Mouse (Mus musculus): ENCODE data around the gene Ifrd2. TPM values are rescaled to one million over a fixed set of nuclear protein-coding genes. Genes with fewer than 3 reads are reported as not detected.

The Ifrd2 gene
- polyA plus RNA-seq, 1 experiment from 2014 or later: 14.5 TPM

DNA sequence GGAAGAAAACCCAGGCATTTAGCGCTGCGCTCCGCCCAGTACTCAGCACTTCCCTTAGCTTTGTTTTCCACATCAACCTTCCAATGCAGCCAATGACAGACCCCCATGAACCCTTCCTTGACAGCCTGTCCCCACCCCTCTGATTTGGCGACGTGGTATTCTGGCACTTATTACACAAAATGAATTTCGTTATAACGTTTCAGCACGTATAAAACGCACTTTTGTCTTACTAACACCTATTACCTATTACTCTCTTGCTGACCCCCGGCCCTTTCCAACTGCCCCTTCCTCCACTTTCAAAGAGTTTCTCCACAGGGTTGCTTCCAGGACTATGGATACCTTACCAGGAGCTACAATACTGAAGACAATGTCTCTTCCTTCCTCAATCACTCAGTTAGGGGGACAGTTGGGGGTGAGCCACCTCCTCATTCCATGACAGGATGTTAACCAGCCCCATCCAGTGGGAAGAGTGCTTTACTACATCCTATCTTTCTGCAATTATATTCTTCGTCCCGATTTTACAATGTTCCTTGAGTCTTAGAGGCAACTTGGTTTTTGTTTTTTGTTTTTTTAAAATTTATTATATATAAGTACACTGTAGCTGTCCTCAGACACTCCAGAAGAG is 25.6 kb downstream of the Ifrd2 start:
- 13% methylated on average over 12 of the region's 12 CpGs for WGBS
- peak; percentile 71 for DNase-seq
- peak overlapping the region; percentile 70 for H3K4me2 ChIP-seq (ENCODE audit: low read length)

DNA sequence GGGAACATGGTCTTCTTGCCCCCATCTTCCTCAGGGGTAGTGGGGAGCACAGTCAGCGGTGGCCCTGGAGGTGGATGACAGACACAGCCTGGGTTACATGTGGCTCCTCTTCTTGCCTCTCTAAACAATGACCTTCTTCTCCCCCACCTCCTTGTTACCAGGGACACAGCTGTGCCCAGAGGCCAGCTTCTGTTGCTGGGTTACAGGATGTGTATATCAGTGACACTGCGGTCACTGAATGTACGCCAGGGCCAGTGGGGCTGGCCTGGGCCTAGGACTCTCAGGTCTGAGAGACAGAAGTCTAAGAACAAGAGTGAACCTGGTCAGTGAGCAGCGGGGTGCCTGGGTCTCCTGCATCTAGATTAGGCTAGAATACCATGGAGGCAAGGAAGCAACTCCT is 27.6 kb downstream of the Ifrd2 start:
- Histone ChIP-seq H3K4me1 (ENCODE audit: control insufficient read depth, insufficient read depth, low read length) (peaks cover 18% of the 10 kb centered on the region), H3K27ac (replicated peaks; ENCODE audit: low read depth, low read length) (peak overlapping the region; percentile 33; the same call in 1 of the 2 replicates), H3K4me3 (replicated peaks; ENCODE audit: low read depth, low read length) (no peak overlapping the region), H3K36me3 (ENCODE audit: control insufficient read depth, insufficient read depth, low read length) (peaks cover 60% of the 10 kb centered on the region), H3K9me3 (ENCODE audit: control insufficient read depth, low read length) (no peaks in the 10 kb centered on the region), H3K9ac (replicated peaks; ENCODE audit: low read length) (no peak overlapping the region), H3K4me2 (ENCODE audit: low read length) (no peak overlapping the region), H3K27me3 (ENCODE audit: control insufficient read depth, insufficient read depth, low read length) (no peaks in the 10 kb centered on the region)
- DNase-seq (no peak), ATAC-seq (ENCODE audit: low FRiP score, low TSS enrichment) (no peak)
- 52% methylated on average over 4 of the region's 4 CpGs for WGBS

More for the DNA sequence above, 25.6 kb downstream of the Ifrd2 start:
- no peak; the same call in 1 of the 2 replicates for ATAC-seq (ENCODE audit: low FRiP score, low TSS enrichment)
- peak overlapping the region; percentile 25; the same call in 1 of the 2 replicates for H3K4me3 ChIP-seq (replicated peaks; ENCODE audit: low read depth, low read length)
- peaks cover 40% of the 10 kb centered on the region for H3K36me3 ChIP-seq (ENCODE audit: control insufficient read depth, insufficient read depth, low read length)
- peak overlapping the region; percentile 100 for H3K27ac ChIP-seq (replicated peaks; ENCODE audit: low read depth, low read length)
- H3K9me3 ChIP-seq (ENCODE audit: control insufficient read depth, low read length): no peaks in the 10 kb centered on the region
- H3K4me1 ChIP-seq (ENCODE audit: control insufficient read depth, insufficient read depth, low read length): peaks cover 22% of the 10 kb centered on the region
- no peaks in the 10 kb centered on the region for H3K27me3 ChIP-seq (ENCODE audit: control insufficient read depth, insufficient read depth, low read length)
- H3K9ac ChIP-seq (replicated peaks; ENCODE audit: low read length): peak overlapping the region; percentile 80; the same call in 1 of the 2 replicates

DNA sequence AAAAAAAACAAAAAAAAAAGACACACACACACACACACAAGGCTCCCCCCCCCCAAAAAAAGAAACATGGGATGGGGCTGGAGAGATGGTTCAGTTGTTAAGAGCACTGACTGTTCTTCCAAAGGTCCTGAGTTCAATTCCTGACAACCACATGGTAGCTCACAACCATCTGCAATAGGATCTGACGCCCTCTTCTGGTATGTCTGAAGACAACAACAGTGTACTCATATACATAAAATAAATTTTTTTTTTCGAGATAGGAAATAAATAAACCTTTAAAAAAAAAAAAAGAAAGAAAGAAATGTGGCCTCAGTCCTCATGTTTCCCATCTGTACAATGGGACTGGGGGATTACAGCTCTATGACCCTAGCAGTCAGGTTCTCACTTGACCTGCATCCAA is 30.0 kb downstream of the Ifrd2 start:
- peaks cover 5% of the 10 kb centered on the region for H3K4me1 ChIP-seq (ENCODE audit: control insufficient read depth, insufficient read depth, low read length)
- H3K36me3 ChIP-seq (ENCODE audit: control insufficient read depth, insufficient read depth, low read length): peaks cover 71% of the 10 kb centered on the region
- H3K9me3 ChIP-seq (ENCODE audit: control insufficient read depth, low read length): no peaks in the 10 kb centered on the region
- H3K27ac ChIP-seq (replicated peaks; ENCODE audit: low read depth, low read length): no peak overlapping the region
- no peaks in the 10 kb centered on the region for H3K27me3 ChIP-seq (ENCODE audit: control insufficient read depth, insufficient read depth, low read length)
- no peak overlapping the region for H3K4me3 ChIP-seq (replicated peaks; ENCODE audit: low read depth, low read length)
- 84% methylated on average over 2 of the region's 2 CpGs for WGBS
- DNase-seq (no peak), ATAC-seq (ENCODE audit: low FRiP score, low TSS enrichment) (no peak)
- no peak overlapping the region for H3K9ac ChIP-seq (replicated peaks; ENCODE audit: low read length)
- no peak overlapping the region for H3K4me2 ChIP-seq (ENCODE audit: low read length)

DNA sequence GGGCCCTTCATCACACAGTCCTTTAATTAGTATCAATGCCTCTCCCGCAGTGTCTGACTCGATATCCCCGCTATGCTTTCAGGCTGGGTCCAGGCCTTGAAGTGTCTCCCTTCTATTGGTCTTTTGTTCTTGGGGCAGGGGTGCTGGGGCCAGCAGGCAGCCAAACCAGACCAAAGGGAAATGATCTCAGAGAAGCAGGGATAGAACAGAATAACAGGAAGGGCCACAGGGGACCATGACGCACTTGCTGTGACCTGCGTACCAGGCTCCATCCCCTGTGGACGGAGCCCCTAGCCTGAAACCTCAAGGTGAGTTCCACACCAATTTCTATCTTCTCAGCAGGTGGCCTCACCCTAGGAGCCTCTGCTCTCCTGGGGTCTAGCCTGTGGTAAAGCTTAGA is 30.7 kb downstream of the Ifrd2 start:
- H3K36me3 ChIP-seq (ENCODE audit: control insufficient read depth, insufficient read depth, low read length): peaks cover 74% of the 10 kb centered on the region
- 95% methylated on average over 6 of the region's 6 CpGs for WGBS
- no peak for ATAC-seq (ENCODE audit: low FRiP score, low TSS enrichment)

DNA sequence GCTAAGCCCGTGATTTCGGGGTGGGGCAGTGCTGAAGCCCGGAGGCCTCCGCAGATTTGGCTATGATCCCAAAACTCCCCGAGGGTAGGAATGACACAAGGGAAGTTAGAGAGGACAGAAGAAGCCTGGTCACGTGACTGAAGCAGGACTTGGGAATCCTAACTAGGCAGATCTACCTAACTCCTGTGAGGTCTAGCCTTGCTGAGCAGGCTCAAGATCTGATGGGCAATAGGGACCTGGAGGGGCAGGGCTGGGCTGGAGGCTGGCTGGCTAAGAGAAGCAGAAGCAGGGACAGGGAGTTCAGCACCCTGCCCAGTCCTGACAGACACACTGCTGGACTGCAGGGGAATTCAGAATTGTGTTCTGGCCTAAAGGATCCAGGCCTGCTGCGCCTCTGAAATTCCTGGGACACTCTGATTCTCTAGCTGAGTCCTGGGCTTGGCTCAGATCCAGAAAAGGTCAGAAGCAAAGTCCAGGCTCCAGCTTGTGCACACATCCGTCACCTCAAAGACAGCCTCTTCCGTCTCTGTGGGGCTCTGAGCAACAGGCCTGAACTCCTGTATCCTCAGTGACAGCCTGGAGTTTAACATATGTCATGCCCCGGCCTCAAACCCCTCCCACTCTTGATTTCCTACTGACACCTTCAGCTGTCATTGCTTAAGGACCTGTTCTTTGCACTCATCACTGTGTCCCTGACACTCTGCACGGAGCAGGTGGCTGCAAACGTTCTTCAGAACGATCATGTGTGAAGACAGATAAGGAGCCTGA is 31.5 kb downstream of the Ifrd2 start:
- Histone ChIP-seq H3K36me3 (ENCODE audit: control insufficient read depth, insufficient read depth, low read length) (peaks cover 71% of the 10 kb centered on the region), H3K27me3 (ENCODE audit: control insufficient read depth, insufficient read depth, low read length) (no peaks in the 10 kb centered on the region), H3K27ac (replicated peaks; ENCODE audit: low read depth, low read length) (peak overlapping the region; percentile 42), H3K9ac (replicated peaks; ENCODE audit: low read length) (no peak overlapping the region; the same call in 1 of the 2 replicates), H3K4me2 (ENCODE audit: low read length) (no peak overlapping the region), H3K9me3 (ENCODE audit: control insufficient read depth, low read length) (no peaks in the 10 kb centered on the region), H3K4me3 (replicated peaks; ENCODE audit: low read depth, low read length) (no peak overlapping the region), H3K4me1 (ENCODE audit: control insufficient read depth, insufficient read depth, low read length) (no peaks in the 10 kb centered on the region)
- WGBS: 57% methylated on average over 13 of the region's 13 CpGs
- ATAC-seq (ENCODE audit: low FRiP score, low TSS enrichment) (peak; percentile 21; the same call in 1 of the 2 replicates), DNase-seq (peak; percentile 73)

More for the DNA sequence above, 30.7 kb downstream of the Ifrd2 start:
- H3K4me3 ChIP-seq (replicated peaks; ENCODE audit: low read depth, low read length): no peak overlapping the region
- no peak for DNase-seq
- H3K27ac ChIP-seq (replicated peaks; ENCODE audit: low read depth, low read length): peak overlapping the region; percentile 45; the same call in 1 of the 2 replicates
- H3K27me3 ChIP-seq (ENCODE audit: control insufficient read depth, insufficient read depth, low read length): no peaks in the 10 kb centered on the region
- no peak overlapping the region for H3K9ac ChIP-seq (replicated peaks; ENCODE audit: low read length)
- H3K9me3 ChIP-seq (ENCODE audit: control insufficient read depth, low read length): no peaks in the 10 kb centered on the region
- no peak overlapping the region for H3K4me2 ChIP-seq (ENCODE audit: low read length)
- peaks cover 1% of the 10 kb centered on the region for H3K4me1 ChIP-seq (ENCODE audit: control insufficient read depth, insufficient read depth, low read length)

DNA sequence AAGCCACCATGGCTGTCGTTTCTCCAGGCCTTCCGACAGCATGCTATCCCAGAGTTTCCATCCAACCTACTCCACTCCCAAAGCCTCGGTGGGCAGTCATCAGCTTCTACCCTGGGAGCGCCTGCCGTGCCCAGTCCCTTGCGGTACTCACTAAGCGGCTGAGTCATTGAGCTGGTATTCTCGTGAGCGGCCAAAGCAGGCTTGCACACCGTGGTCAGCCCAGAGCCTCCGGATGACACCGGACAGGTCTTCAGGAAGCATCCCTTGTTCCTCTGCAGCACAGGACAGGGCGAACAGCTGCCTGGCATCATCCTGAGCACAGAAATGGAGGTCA is 32.1 kb downstream of the Ifrd2 start:
- DNase-seq (no peak), ATAC-seq (ENCODE audit: low FRiP score, low TSS enrichment) (no peak)
- peak overlapping the region; percentile 42 for H3K27ac ChIP-seq (replicated peaks; ENCODE audit: low read depth, low read length)
- H3K36me3 ChIP-seq (ENCODE audit: control insufficient read depth, insufficient read depth, low read length): peaks cover 66% of the 10 kb centered on the region
- H3K9ac ChIP-seq (replicated peaks; ENCODE audit: low read length): no peak overlapping the region; the same call in 1 of the 2 replicates
- no peak overlapping the region for H3K4me3 ChIP-seq (replicated peaks; ENCODE audit: low read depth, low read length)
- H3K4me1 ChIP-seq (ENCODE audit: control insufficient read depth, insufficient read depth, low read length): no peaks in the 10 kb centered on the region
- WGBS: 80% methylated on average over 13 of the region's 13 CpGs
- H3K4me2 ChIP-seq (ENCODE audit: low read length): no peak overlapping the region
- H3K9me3 ChIP-seq (ENCODE audit: control insufficient read depth, low read length): no peaks in the 10 kb centered on the region
- H3K27me3 ChIP-seq (ENCODE audit: control insufficient read depth, insufficient read depth, low read length): no peaks in the 10 kb centered on the region

DNA sequence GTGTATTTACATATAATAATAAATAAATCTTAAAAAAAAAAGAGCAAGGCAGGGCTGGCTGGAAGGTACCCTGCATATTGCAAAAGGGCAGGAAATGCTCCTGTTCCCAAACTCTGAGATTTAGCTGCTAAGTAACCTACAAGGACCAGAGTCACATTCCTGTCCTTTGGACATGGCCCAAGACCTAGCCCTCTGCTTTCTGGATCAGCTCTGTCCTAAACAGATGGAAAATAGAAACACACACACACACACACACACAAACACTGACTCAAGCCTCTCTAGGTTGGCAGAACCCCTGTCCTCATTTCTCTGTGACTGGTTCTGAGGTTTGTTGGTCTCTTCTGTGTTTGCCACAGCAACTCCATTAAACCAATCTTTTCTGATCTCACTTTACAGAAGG is 33.5 kb downstream of the Ifrd2 start:
- Histone ChIP-seq H3K4me2 (ENCODE audit: low read length) (no peak overlapping the region), H3K9me3 (ENCODE audit: control insufficient read depth, low read length) (no peaks in the 10 kb centered on the region), H3K9ac (replicated peaks; ENCODE audit: low read length) (no peak overlapping the region), H3K4me1 (ENCODE audit: control insufficient read depth, insufficient read depth, low read length) (peaks cover 7% of the 10 kb centered on the region), H3K27me3 (ENCODE audit: control insufficient read depth, insufficient read depth, low read length) (no peaks in the 10 kb centered on the region), H3K4me3 (replicated peaks; ENCODE audit: low read depth, low read length) (no peak overlapping the region), H3K36me3 (ENCODE audit: control insufficient read depth, insufficient read depth, low read length) (peaks cover 59% of the 10 kb centered on the region), H3K27ac (replicated peaks; ENCODE audit: low read depth, low read length) (no peak overlapping the region)
- ATAC-seq (ENCODE audit: low FRiP score, low TSS enrichment) (no peak), DNase-seq (no peak)

DNA sequence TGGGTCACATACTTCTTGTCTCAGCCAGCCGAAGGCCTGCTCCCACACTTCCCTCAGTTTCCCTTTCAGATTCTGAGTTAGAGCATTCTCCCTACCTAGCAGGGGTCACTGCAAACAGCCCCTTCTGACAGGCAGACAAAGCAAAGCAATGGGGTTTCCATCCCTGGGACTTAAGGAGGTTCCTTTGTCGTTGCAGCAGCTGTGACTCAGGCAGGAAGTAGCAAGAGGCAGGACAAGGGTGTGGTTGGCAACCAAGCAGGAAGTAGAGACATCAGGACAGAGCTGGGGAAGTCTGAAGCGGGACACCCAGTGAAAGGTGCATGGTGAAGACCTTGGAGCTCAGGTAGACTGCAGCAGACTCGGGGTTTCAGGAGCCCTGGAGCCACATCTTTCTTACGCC is 37.1 kb downstream of the Ifrd2 start:
- peaks cover 30% of the 10 kb centered on the region for H3K36me3 ChIP-seq (ENCODE audit: control insufficient read depth, insufficient read depth, low read length)
- H3K4me1 ChIP-seq (ENCODE audit: control insufficient read depth, insufficient read depth, low read length): peaks cover 43% of the 10 kb centered on the region
- H3K4me2 ChIP-seq (ENCODE audit: low read length): no peak overlapping the region
- H3K4me3 ChIP-seq (replicated peaks; ENCODE audit: low read depth, low read length): no peak overlapping the region
- H3K9me3 ChIP-seq (ENCODE audit: control insufficient read depth, low read length): no peaks in the 10 kb centered on the region
- peak overlapping the region; percentile 99; the same call in 1 of the 2 replicates for H3K27ac ChIP-seq (replicated peaks; ENCODE audit: low read depth, low read length)
- H3K27me3 ChIP-seq (ENCODE audit: control insufficient read depth, insufficient read depth, low read length): no peaks in the 10 kb centered on the region
- 66% methylated on average over 5 of the region's 5 CpGs for WGBS
- no peak overlapping the region for H3K9ac ChIP-seq (replicated peaks; ENCODE audit: low read length)
- ATAC-seq (ENCODE audit: low FRiP score, low TSS enrichment) (no peak), DNase-seq (no peak)

DNA sequence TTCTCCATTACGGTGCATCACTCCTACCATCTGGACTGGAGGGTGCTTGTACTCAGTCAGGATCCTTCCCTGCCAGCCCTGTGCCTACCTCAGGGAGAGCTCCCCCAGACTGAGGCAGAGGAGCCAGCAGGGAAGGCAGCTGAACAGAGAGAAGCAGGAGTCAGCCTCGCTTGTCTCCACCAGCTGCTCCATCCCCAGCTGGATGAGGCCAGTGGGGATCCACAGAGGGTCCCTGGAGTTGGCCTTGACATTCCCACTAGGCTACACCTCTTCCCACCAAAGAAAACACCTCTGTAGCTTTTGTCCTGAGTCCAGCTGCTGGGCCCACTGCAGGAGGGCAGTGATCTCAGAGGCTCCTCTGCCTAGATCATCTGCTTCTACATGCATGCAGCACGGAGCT is 37.5 kb downstream of the Ifrd2 start:
- Histone ChIP-seq H3K4me1 (ENCODE audit: control insufficient read depth, insufficient read depth, low read length) (peaks cover 47% of the 10 kb centered on the region), H3K4me3 (replicated peaks; ENCODE audit: low read depth, low read length) (no peak overlapping the region), H3K27me3 (ENCODE audit: control insufficient read depth, insufficient read depth, low read length) (no peaks in the 10 kb centered on the region), H3K4me2 (ENCODE audit: low read length) (no peak overlapping the region), H3K27ac (replicated peaks; ENCODE audit: low read depth, low read length) (0 out of 2 replicates have a peak overlapping the region, but pooled peaks have one; percentile 99), H3K36me3 (ENCODE audit: control insufficient read depth, insufficient read depth, low read length) (peaks cover 26% of the 10 kb centered on the region), H3K9me3 (ENCODE audit: control insufficient read depth, low read length) (no peaks in the 10 kb centered on the region), H3K9ac (replicated peaks; ENCODE audit: low read length) (no peak overlapping the region)
- WGBS: 70% methylated on average over 3 of the region's 3 CpGs
- no peak for DNase-seq
- ATAC-seq (ENCODE audit: low FRiP score, low TSS enrichment): no peak

Measured in midbrain, embryonic 14.5 days (tissue).